Mouse (Mus musculus): ENCODE measurements around the gene Wtap. TPM values are rescaled to one million over a fixed set of nuclear protein-coding genes. Genes with fewer than 3 reads are reported as not detected.
"Not testable (repeated sequence)": the region's sequence is repeated elsewhere in the genome, so short reads cannot be mapped to it uniquely, and the experiment has no call there.

The Wtap gene
- polyA plus RNA-seq, 1 experiment from 2014 or later = 121 TPM

GRCm38 (mm10) chr17:12935719-12936118 lies 58.2 kb downstream of the Wtap start:
- Histone ChIP-seq H3K4me2 (ENCODE audit: low read length) (no peak overlapping the region), H3K4me1 (replicated peaks; ENCODE audit: control insufficient read depth, insufficient read depth, low read length) (no peaks in the 10 kb centered on the region), H3K27ac (ENCODE audit: low read depth) (no peak overlapping the region), H3K9ac (ENCODE audit: low read length) (no peak overlapping the region), H3K36me3 (ENCODE audit: control insufficient read depth, insufficient read depth, low read length) (no peaks in the 10 kb centered on the region), H3K4me3 (ENCODE audit: low read depth, low read length) (no peak overlapping the region), H3K9me3 (ENCODE audit: control insufficient read depth, low read length) (no peaks in the 10 kb centered on the region), H3K27me3 (replicated peaks; ENCODE audit: control insufficient read depth, insufficient read depth, low read length) (no peaks in the 10 kb centered on the region)
- 70% methylated on average over 4 of the region's 4 CpGs for WGBS
- no peak for ATAC-seq (replicated peaks; ENCODE audit: low FRiP score, low TSS enrichment, low read depth)
- DNase-seq (ENCODE audit: low spot score) = no peak

GRCm38 (mm10) chr17:12931576-12931975 lies 62.4 kb downstream of the Wtap start:
- not testable (repeated sequence) for ATAC-seq (replicated peaks; ENCODE audit: low FRiP score, low TSS enrichment, low read depth); H3K27me3 ChIP-seq (replicated peaks; ENCODE audit: control insufficient read depth, insufficient read depth, low read length); H3K27ac ChIP-seq (ENCODE audit: low read depth); H3K9me3 ChIP-seq (ENCODE audit: control insufficient read depth, low read length); H3K4me3 ChIP-seq (ENCODE audit: low read depth, low read length); DNase-seq (ENCODE audit: low spot score); H3K36me3 ChIP-seq (ENCODE audit: control insufficient read depth, insufficient read depth, low read length); H3K4me1 ChIP-seq (replicated peaks; ENCODE audit: control insufficient read depth, insufficient read depth, low read length); H3K4me2 ChIP-seq (ENCODE audit: low read length); H3K9ac ChIP-seq (ENCODE audit: low read length)
- 84% methylated on average over 5 of the region's 5 CpGs for WGBS

- H3K4me1 ChIP-seq (replicated peaks; ENCODE audit: control insufficient read depth, insufficient read depth, low read length) = no peaks in the 10 kb centered on the region
- DNase-seq (ENCODE audit: low spot score) = no peak
- WGBS = 88% methylated on average over 8 of the region's 8 CpGs
- no peak overlapping the region for H3K27ac ChIP-seq (ENCODE audit: low read depth)
- no peaks in the 10 kb centered on the region for H3K27me3 ChIP-seq (replicated peaks; ENCODE audit: control insufficient read depth, insufficient read depth, low read length)
- ATAC-seq (replicated peaks; ENCODE audit: low FRiP score, low TSS enrichment, low read depth) = no peak
- H3K4me2 ChIP-seq (ENCODE audit: low read length) = no peak overlapping the region
- peaks cover 59% of the 10 kb centered on the region for H3K36me3 ChIP-seq (ENCODE audit: control insufficient read depth, insufficient read depth, low read length)
- no peaks in the 10 kb centered on the region for H3K9me3 ChIP-seq (ENCODE audit: control insufficient read depth, low read length)
- no peak overlapping the region for H3K9ac ChIP-seq (ENCODE audit: low read length)
- no peak overlapping the region for H3K4me3 ChIP-seq (ENCODE audit: low read depth, low read length)
Observed at GRCm38 (mm10) chr17:12925703-12926180, 68.2 kb downstream of the Wtap start.

- no peak overlapping the region for H3K4me2 ChIP-seq (ENCODE audit: low read length)
- 91% methylated on average over 3 of the region's 3 CpGs for WGBS
- no peak overlapping the region for H3K27ac ChIP-seq (ENCODE audit: low read depth)
- H3K36me3 ChIP-seq (ENCODE audit: control insufficient read depth, insufficient read depth, low read length) = peaks cover 67% of the 10 kb centered on the region
- H3K4me1 ChIP-seq (replicated peaks; ENCODE audit: control insufficient read depth, insufficient read depth, low read length) = no peaks in the 10 kb centered on the region
- no peak overlapping the region for H3K4me3 ChIP-seq (ENCODE audit: low read depth, low read length)
- H3K9ac ChIP-seq (ENCODE audit: low read length) = no peak overlapping the region
- ATAC-seq (replicated peaks; ENCODE audit: low FRiP score, low TSS enrichment, low read depth) (no peak), DNase-seq (ENCODE audit: low spot score) (no peak)
- no peaks in the 10 kb centered on the region for H3K27me3 ChIP-seq (replicated peaks; ENCODE audit: control insufficient read depth, insufficient read depth, low read length)
- no peaks in the 10 kb centered on the region for H3K9me3 ChIP-seq (ENCODE audit: control insufficient read depth, low read length)
Observed at GRCm38 (mm10) chr17:12925001-12925400, 69.0 kb downstream of the Wtap start.

- DNase-seq (ENCODE audit: low spot score) (no peak), ATAC-seq (replicated peaks; ENCODE audit: low FRiP score, low TSS enrichment, low read depth) (no peak)
- Histone ChIP-seq H3K9me3 (ENCODE audit: control insufficient read depth, low read length) (no peaks in the 10 kb centered on the region), H3K36me3 (ENCODE audit: control insufficient read depth, insufficient read depth, low read length) (peaks cover 78% of the 10 kb centered on the region), H3K27me3 (replicated peaks; ENCODE audit: control insufficient read depth, insufficient read depth, low read length) (no peaks in the 10 kb centered on the region), H3K9ac (ENCODE audit: low read length) (no peak overlapping the region), H3K27ac (ENCODE audit: low read depth) (no peak overlapping the region), H3K4me3 (ENCODE audit: low read depth, low read length) (no peak overlapping the region), H3K4me2 (ENCODE audit: low read length) (no peak overlapping the region), H3K4me1 (replicated peaks; ENCODE audit: control insufficient read depth, insufficient read depth, low read length) (peaks cover 7% of the 10 kb centered on the region; the same call in 1 of the 2 replicates)
- WGBS = 100% methylated on average over 1 of the region's 1 CpGs
Observed at GRCm38 (mm10) chr17:12921073-12921472, 72.9 kb downstream of the Wtap start.

Other genes starting within 250 kb of the Wtap start
- 52.3 and 52.8 TPM in 2 replicates for gene Igf2r, start 224.5 kb downstream of the Wtap start, polyA plus RNA-seq (2014; fragmentation: Nextera tagmentation; extraction: Ambion mirVana)
- 0.64 and 1.3 TPM in 2 replicates for gene Mas1, start 126.0 kb downstream of the Wtap start, polyA plus RNA-seq (2014; fragmentation: Nextera tagmentation; extraction: Ambion mirVana)
- gene Mrgprh, start 118.1 kb downstream of the Wtap start, polyA plus RNA-seq (2014; fragmentation: Nextera tagmentation; extraction: Ambion mirVana) = not detected in 2 replicates
- 0.65 and 1.4 TPM in 2 replicates for gene Pnldc1, start 83.9 kb downstream of the Wtap start, polyA plus RNA-seq (2014; fragmentation: Nextera tagmentation; extraction: Ambion mirVana)
- 447 and 471 TPM in 2 replicates for gene Tcp1, start 78.5 kb downstream of the Wtap start, polyA plus RNA-seq (2014; fragmentation: Nextera tagmentation; extraction: Ambion mirVana)
- 168 TPM in 2 replicates for gene Mrpl18, start 77.8 kb downstream of the Wtap start, polyA plus RNA-seq (2014; fragmentation: Nextera tagmentation; extraction: Ambion mirVana)
- gene Acat3, start 53.6 kb downstream of the Wtap start, polyA plus RNA-seq (2014; fragmentation: Nextera tagmentation; extraction: Ambion mirVana) = 0.81 and 1.1 TPM in 2 replicates
- 141 and 151 TPM in 2 replicates for gene Acat2, start 33.4 kb downstream of the Wtap start, polyA plus RNA-seq (2014; fragmentation: Nextera tagmentation; extraction: Ambion mirVana)
- 141 and 149 TPM in 2 replicates for gene Sod2, start 12.7 kb upstream of the Wtap start, polyA plus RNA-seq (2014; fragmentation: Nextera tagmentation; extraction: Ambion mirVana)
- gene Gpr31b, start 58.1 kb upstream of the Wtap start, polyA plus RNA-seq (2014; fragmentation: Nextera tagmentation; extraction: Ambion mirVana) = 0.27 TPM in 1 of 2 replicates, not detected in the other
- gene Tcp10b, start 66.9 kb upstream of the Wtap start, polyA plus RNA-seq (2014; fragmentation: Nextera tagmentation; extraction: Ambion mirVana) = 0.09 and 0.31 TPM in 2 replicates
- gene Unc93a, start 137.6 kb upstream of the Wtap start, polyA plus RNA-seq (2014; fragmentation: Nextera tagmentation; extraction: Ambion mirVana) = not detected in 2 replicates
- gene Smok2a, start 227.0 kb upstream of the Wtap start, polyA plus RNA-seq (2014; fragmentation: Nextera tagmentation; extraction: Ambion mirVana) = not detected in 2 replicates
- gene Smok2b, start 236.1 kb upstream of the Wtap start, polyA plus RNA-seq (2014; fragmentation: Nextera tagmentation; extraction: Ambion mirVana) = not detected in 2 replicates

Measured in intestine, embryonic 14.5 days (tissue).